Mouse (Mus musculus): ENCODE results near the gene Dnah11. TPM values are rescaled to one million over a fixed set of nuclear protein-coding genes. Genes with fewer than 3 reads are reported as not detected.
"Not testable (repeated sequence)": the region's sequence is repeated elsewhere in the genome, so short reads cannot be mapped to it uniquely, and the experiment has no call there.

The Dnah11 gene
- polyA plus RNA-seq, 1 experiment from 2014 or later, result 0.03 TPM

DNA sequence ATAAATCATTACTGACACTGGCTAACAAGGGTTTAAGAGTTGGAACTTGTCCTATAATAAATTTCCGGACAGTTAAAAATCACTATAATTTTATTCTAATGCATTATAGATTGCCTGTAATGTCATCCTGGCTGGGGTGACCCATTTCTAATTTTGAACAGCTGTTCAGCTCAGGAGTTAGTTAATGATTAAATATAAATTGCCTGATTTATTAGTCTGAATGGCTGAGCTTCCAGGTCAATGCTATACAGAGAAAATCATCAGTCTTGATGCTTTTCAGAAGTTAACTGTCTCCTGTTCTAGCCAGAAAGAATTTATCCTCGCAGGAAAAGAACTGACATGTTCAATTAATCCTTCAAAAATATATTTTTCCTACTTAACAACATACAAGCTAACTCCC is 236.1 kb downstream of the Dnah11 start:
- no peaks in the 10 kb centered on the region for H3K79me2 ChIP-seq (ENCODE audit: inconsistent target)
- H3K36me3 ChIP-seq (ENCODE audit: inconsistent target), result no peaks in the 10 kb centered on the region
- H3K27ac ChIP-seq, result no peak overlapping the region
- no peak overlapping the region for H3K4me3 ChIP-seq (ENCODE audit: inconsistent target)
- 93% methylated on average over 2 of the region's 2 CpGs for WGBS (ENCODE audit: missing documents)

GRCm38 (mm10) chr12:117959213-117959612 is 239.6 kb downstream of the Dnah11 start:
- Histone ChIP-seq H3K27ac (no peak overlapping the region), H3K36me3 (ENCODE audit: inconsistent target) (no peaks in the 10 kb centered on the region), H3K79me2 (ENCODE audit: inconsistent target) (no peaks in the 10 kb centered on the region), H3K4me3 (ENCODE audit: inconsistent target) (no peak overlapping the region)

DNA sequence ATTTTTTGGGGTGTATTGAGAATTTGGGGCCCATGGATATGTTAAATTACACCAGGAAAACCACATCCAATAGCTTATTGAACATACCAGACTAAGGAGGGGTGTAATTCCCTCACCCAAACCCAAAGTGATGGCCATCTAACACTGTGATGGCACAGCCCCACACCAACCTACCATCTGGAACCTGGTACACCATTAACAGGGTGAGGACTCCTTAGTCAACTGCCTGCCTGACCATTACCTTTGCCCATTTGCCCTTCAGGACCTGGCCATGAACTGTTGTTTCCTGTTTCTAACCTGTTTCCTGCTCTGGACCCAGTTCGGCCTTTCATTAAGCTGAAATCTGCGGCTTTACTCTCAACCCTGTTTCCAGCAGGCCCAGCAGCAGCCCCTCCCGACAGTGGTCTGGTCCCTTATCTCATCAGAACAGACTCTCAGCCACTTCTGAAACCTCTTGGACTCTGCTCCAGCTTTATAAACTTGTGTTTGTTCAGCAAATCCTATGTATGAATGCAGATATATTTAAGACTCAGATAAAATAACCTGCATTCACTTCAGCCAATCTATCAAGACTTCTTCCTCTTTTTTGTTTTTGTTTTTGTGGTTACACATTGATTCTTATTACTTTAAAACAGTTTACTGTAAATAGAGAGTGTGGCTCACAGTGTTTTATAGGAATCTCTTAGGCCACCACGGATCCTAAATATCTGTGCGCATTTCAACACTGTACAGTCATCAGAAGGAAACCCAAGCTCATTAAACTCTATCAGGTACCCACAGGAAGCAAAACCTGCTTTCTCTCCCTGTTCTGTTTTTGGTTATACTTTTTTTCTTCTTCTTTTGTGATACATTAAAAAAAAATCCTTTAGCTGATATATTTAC is 251.8 kb downstream of the Dnah11 start:
- no peak overlapping the region for H3K4me3 ChIP-seq (ENCODE audit: inconsistent target)
- no peak overlapping the region for H3K27ac ChIP-seq
- WGBS (ENCODE audit: missing documents), result 24% methylated on average over 5 of the region's 5 CpGs
- H3K36me3 ChIP-seq (ENCODE audit: inconsistent target), result no peaks in the 10 kb centered on the region
- H3K79me2 ChIP-seq (ENCODE audit: inconsistent target), result no peaks in the 10 kb centered on the region

DNA sequence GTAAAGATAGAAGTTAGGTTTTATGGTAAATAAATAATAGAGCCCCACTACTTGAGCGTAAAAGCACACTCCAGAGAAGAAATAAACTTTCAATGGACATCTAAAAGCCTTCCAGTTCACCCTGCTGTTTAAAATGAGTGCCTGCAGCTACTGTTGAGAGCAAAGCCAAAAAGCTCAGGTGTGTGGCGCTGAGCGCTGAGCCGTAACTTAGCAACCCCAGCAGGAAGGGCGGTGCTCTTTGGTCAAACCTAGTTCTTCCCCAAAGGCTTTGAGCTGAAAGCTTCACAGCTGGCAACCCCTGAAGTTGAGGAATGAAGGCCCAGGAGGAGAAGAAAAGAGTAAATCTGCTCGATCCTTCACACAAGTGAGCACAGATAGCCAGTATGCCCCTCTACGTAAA is 256.9 kb downstream of the Dnah11 start:
- H3K79me2 ChIP-seq (ENCODE audit: inconsistent target), result no peaks in the 10 kb centered on the region
- H3K36me3 ChIP-seq (ENCODE audit: inconsistent target), result no peaks in the 10 kb centered on the region
- WGBS (ENCODE audit: missing documents), result 77% methylated on average over 7 of the region's 7 CpGs
- no peak overlapping the region for H3K4me3 ChIP-seq (ENCODE audit: inconsistent target)
- H3K27ac ChIP-seq, result no peak overlapping the region

DNA sequence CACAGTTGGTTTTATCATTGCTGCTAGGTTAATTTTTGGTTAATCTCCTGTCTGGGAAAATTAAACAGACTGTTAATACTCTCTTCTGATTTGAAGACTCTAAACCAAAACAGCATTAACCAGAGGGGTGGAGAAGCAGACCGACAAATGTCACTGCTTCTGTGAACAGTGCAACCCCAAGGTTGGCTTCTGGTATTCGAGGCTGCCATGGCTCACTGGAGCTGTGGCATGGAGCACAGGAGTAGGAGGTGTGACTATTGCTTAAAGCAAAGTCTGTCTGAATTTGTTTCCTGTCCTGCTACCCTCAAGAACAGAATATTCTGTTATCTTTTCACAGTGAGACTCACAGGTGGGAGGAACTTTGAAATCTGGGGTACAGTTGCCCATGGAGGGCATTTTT is 260.6 kb downstream of the Dnah11 start:
- 66% methylated on average over 2 of the region's 2 CpGs for WGBS (ENCODE audit: missing documents)
- no peak overlapping the region for H3K27ac ChIP-seq
- H3K4me3 ChIP-seq (ENCODE audit: inconsistent target), result no peak overlapping the region
- no peaks in the 10 kb centered on the region for H3K79me2 ChIP-seq (ENCODE audit: inconsistent target)
- no peaks in the 10 kb centered on the region for H3K36me3 ChIP-seq (ENCODE audit: inconsistent target)

DNA sequence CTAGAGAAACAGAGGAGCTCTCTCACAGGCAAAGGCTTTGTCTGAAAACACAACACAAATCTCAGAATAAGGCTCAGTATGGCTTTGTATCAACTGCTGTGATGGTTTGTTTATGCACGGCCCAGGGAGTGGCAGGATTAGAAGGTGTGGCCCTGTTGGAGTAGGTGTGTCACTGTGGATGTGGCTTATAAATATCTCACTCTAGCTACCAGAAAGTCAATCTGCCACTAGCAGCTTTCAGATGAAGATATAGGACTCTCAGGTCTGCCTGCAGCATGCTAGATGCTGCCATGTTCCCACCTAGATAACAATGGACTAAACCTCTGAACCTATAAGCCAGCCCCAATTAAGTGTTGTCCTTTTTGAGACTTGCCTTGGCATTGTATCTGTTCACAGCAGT is 266.8 kb downstream of the Dnah11 start:
- Histone ChIP-seq H3K27ac (no peak overlapping the region), H3K4me3 (ENCODE audit: inconsistent target) (no peak overlapping the region), H3K36me3 (ENCODE audit: inconsistent target) (no peaks in the 10 kb centered on the region), H3K79me2 (ENCODE audit: inconsistent target) (no peaks in the 10 kb centered on the region)
- 82% methylated on average over 1 of the region's 1 CpGs for WGBS (ENCODE audit: missing documents)

- no peaks in the 10 kb centered on the region for H3K79me2 ChIP-seq (ENCODE audit: inconsistent target)
- no peaks in the 10 kb centered on the region for H3K36me3 ChIP-seq (ENCODE audit: inconsistent target)
- H3K4me3 ChIP-seq (ENCODE audit: inconsistent target), result no peak overlapping the region
- WGBS (ENCODE audit: missing documents), result 92% methylated on average over 4 of the region's 4 CpGs
- no peak overlapping the region for H3K27ac ChIP-seq
These were observed 269.1 kb downstream of the Dnah11 start for GRCm38 (mm10) chr12:117929768-117930167.

- 42% methylated on average over 10 of the region's 10 CpGs for WGBS (ENCODE audit: missing documents)
- no peak overlapping the region for H3K27ac ChIP-seq
- no peaks in the 10 kb centered on the region for H3K36me3 ChIP-seq (ENCODE audit: inconsistent target)
- H3K4me3 ChIP-seq (ENCODE audit: inconsistent target), result no peak overlapping the region
- no peaks in the 10 kb centered on the region for H3K79me2 ChIP-seq (ENCODE audit: inconsistent target)
These were observed 282.8 kb downstream of the Dnah11 start for GRCm38 (mm10) chr12:117915826-117916588.

GRCm38 (mm10) chr12:117914613-117915245 is 284.1 kb downstream of the Dnah11 start:
- H3K27ac ChIP-seq, result no peak overlapping the region
- 85% methylated on average over 10 of the region's 10 CpGs for WGBS (ENCODE audit: missing documents)
- H3K36me3 ChIP-seq (ENCODE audit: inconsistent target), result no peaks in the 10 kb centered on the region
- H3K4me3 ChIP-seq (ENCODE audit: inconsistent target), result no peak overlapping the region
- H3K79me2 ChIP-seq (ENCODE audit: inconsistent target), result no peaks in the 10 kb centered on the region

GRCm38 (mm10) chr12:117911396-117911795 is 287.4 kb downstream of the Dnah11 start:
- 94% methylated on average over 1 of the region's 1 CpGs for WGBS (ENCODE audit: missing documents)
- Histone ChIP-seq H3K4me3 (ENCODE audit: inconsistent target) (no peak overlapping the region), H3K79me2 (ENCODE audit: inconsistent target) (no peaks in the 10 kb centered on the region), H3K27ac (no peak overlapping the region), H3K36me3 (ENCODE audit: inconsistent target) (no peaks in the 10 kb centered on the region)

DNA sequence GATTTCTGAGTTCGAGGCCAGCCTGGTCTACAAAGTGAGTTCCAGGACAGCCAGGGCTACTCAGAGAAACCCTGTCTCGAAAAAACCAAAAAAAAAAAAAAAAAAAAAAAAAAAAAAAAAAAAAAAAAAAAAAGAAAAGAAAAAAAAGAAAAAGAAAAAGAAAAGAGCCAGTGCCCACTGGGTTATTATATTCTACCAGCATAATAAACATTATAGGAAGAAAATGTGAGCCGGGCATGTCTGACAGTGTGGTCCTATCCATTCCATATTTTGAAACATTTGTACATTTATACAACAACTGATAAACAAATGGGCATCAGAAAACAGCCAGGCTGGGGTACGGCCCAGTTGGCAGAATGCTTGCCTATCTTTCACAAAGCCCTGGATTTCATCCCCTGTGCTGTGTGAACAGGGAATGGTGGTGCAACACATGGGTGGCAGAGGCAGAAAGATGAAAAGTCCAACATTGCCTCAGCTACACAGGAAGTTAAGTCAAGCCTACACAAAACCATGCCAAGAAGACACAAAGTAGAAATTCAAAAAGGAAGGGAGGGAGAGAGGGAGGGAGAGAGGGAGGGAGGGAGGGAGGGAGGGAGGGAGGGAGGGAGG is 293.5 kb downstream of the Dnah11 start:
- H3K4me3 ChIP-seq (ENCODE audit: inconsistent target); H3K36me3 ChIP-seq (ENCODE audit: inconsistent target); H3K27ac ChIP-seq; H3K79me2 ChIP-seq (ENCODE audit: inconsistent target): not testable (repeated sequence)
- 100% methylated on average over 2 of the region's 4 CpGs for WGBS (ENCODE audit: missing documents)

- WGBS (ENCODE audit: missing documents), result 91% methylated on average over 8 of the region's 8 CpGs
- Histone ChIP-seq H3K27ac (no peak overlapping the region), H3K4me3 (ENCODE audit: inconsistent target) (no peak overlapping the region), H3K79me2 (ENCODE audit: inconsistent target) (no peaks in the 10 kb centered on the region), H3K36me3 (ENCODE audit: inconsistent target) (no peaks in the 10 kb centered on the region)
These were observed 295.2 kb downstream of the Dnah11 start for GRCm38 (mm10) chr12:117903671-117904070.

DNA sequence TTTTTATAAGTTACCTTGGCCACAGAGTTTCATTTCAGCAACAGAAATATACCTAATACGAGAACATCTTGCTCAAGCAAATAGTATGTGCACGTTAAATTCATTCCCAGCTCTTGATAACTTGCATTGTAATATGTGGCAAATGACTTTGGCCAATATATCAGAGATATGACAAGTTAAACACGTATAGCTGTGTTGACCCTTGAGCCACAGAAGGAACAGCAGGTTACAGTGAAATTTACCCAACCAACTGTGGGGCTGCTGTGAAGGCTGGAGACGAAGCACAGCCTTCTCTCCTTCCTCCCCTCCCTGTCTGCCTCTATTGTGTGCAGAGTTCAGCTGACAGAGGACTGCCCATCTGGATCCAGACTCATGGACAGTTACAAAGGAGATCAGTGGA is 297.5 kb downstream of the Dnah11 start:
- H3K4me3 ChIP-seq (ENCODE audit: inconsistent target); H3K79me2 ChIP-seq (ENCODE audit: inconsistent target); H3K27ac ChIP-seq; H3K36me3 ChIP-seq (ENCODE audit: inconsistent target): not testable (repeated sequence)
- WGBS (ENCODE audit: missing documents), result 100% methylated on average over 1 of the region's 4 CpGs

DNA sequence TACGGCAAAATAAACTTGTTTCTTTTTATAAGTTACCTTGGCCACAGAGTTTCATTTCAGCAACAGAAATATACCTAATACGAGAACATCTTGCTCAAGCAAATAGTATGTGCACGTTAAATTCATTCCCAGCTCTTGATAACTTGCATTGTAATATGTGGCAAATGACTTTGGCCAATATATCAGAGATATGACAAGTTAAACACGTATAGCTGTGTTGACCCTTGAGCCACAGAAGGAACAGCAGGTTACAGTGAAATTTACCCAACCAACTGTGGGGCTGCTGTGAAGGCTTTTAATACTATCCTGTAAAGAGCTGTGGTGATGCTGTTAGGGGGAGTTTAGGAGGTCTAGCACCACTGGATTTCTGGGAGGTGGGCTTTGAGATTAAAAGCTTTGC is 298.0 kb downstream of the Dnah11 start:
- not testable (repeated sequence) for H3K4me3 ChIP-seq (ENCODE audit: inconsistent target); H3K36me3 ChIP-seq (ENCODE audit: inconsistent target); H3K79me2 ChIP-seq (ENCODE audit: inconsistent target); H3K27ac ChIP-seq
- WGBS (ENCODE audit: missing documents), result no CpG with 5 or more reads among the region's 4 CpGs

DNA sequence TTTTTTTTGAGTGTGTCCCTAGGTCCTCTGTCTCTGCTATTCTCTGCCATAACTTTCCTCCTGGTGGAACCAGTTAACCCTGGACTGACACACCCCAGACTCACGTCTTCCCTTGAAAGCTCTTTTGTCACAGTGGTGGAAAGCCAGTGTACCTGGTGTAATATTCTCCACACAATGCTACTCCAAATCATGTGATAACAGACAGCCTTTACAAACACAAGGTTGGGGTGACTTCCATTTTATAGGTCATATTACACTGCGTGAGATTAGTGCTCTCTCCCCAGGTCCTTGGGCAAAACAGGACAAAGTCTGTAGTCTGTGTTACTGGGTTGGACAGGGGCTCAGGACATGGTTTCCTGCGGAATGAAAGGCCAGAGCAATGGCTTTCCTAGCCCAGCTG is 311.4 kb downstream of the Dnah11 start:
- Histone ChIP-seq H3K36me3 (ENCODE audit: inconsistent target) (no peaks in the 10 kb centered on the region), H3K27ac (no peak overlapping the region), H3K4me3 (ENCODE audit: inconsistent target) (no peak overlapping the region), H3K79me2 (ENCODE audit: inconsistent target) (no peaks in the 10 kb centered on the region)
- WGBS (ENCODE audit: missing documents), result 94% methylated on average over 3 of the region's 3 CpGs

All from macrophage (primary cell).